Mouse (Mus musculus): Measurements from ENCODE around the gene Slc35g2.

Slc35g2 gene

DNA sequence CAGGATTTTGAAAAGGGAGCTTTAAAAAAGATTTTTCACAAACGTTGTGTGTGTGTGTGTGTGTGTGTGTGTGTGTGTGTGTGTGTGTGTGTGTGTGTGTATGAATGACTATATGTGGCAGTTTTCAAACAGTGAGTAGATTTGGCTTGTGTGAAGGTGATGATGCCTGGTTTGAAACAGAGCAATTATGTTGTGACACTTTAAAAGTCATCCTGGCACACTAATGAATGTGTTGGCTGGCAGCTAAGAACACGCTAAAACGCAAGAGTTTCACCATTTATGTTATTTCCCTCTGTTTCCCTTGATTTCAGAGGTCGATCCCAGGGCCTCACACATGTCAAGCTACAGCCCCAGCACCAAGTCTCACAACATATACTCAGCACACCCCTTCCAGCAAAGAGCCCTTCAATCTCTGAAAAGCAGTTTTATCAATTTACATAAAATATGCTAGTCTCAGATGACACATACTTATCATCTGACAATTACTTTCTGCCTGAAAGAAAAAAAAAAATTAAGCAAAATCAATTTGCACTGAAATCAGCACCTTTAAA lies 12.8 kb downstream of the Slc35g2 start:
- DNase-seq, result no peak

GRCm38 (mm10) chr9:100555686-100556085 lies 15.2 kb downstream of the Slc35g2 start:
- DNase-seq, result no peak

- peak; percentile 29 for DNase-seq
These were observed 22.6 kb downstream of the Slc35g2 start for GRCm38 (mm10) chr9:100548313-100548712.

DNA sequence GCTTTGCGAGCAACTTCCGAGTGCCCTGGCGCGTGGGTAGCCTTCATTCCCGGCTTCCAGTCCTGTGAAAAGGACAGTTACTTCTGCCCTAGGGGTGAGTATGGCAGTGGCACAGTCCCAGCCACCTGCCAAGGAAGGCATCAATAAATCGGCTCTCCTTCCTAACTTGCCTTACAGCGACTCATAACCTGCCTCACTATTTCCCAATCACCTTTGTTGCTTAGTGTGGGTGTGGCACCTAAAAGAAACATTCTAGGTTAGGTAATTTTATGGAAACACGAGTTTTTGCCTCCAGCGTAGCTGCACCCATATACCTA lies 24.3 kb downstream of the Slc35g2 start:
- no peak for DNase-seq

GRCm38 (mm10) chr9:100545715-100546593 lies 24.9 kb downstream of the Slc35g2 start, which contains the start of gene Nck1:
Nck1 (minus strand) TSS chr9:100546134.
- DNase-seq, result peak; percentile 99

DNA sequence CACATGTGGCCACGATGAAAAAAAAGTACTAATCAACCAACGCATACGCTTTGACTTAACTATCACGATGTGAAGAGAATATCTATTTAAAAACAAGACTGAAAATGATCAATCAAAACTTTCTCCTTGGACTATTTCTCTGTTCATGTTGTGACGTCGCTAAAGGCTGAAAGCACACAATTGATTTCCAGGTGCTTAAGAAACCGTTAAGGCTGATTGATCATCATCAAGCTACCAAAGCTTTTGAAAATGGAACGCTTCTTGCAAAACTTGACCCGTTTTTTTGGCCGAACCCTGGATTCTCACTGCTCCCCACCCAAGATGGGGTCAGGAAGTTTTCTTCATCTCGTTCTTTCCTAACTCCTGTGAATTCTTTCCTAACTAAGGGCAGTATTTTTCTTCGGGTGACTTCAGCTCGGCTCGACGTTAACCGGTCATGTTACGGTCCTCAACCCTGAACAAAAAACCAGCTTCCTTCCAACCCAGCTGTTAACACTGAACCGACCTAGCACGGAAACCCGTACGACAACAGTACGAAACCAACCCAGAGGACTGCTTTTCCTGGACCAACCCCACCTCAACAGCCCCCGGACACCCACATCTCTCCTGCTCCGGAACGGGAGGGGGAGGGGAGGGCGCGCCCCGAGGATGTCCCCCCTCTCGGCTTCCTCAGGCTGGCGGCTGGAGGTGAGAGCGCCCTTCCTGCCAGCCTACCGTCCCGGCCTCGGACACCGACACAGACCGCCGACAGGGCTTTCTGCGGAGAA lies 25.8 kb downstream of the Slc35g2 start:
- DNase-seq, result no peak

GRCm38 (mm10) chr9:100535618-100536262 lies 35.1 kb downstream of the Slc35g2 start:
- no peak for DNase-seq

- no peak for DNase-seq
These were observed 36.2 kb downstream of the Slc35g2 start for GRCm38 (mm10) chr9:100534686-100535085.

DNA sequence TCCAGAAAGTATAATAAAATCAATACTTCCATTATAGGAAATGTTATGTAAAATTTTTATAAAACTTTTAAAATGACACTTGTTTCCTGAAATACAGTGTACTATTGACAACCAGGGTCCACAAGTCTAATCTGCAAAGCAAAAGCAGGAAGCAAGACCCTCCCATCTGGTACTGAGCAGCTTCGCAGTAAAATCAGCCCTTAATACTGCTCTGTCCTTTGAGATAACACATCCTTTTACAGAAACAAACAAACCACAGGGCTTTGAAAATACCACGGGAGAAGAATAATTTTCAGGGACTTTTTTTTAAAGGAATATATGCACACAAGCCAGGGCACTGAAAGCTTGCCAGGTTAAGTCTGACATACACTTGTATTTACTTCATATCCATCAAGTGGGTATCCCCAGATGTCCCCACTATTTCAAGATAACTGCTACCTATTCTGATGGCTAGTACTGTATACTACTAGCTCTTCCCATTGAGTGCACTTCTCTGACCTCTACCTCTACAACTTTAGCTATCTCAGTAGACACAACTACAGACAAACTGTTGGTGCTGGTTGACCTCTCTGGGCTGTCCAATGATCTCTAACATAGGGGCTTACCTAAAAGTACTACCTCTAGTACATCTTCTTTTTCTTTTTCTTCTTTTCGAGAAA lies 37.9 kb downstream of the Slc35g2 start:
- no peak for DNase-seq

- no peak for DNase-seq
These were observed 39.6 kb downstream of the Slc35g2 start for GRCm38 (mm10) chr9:100531296-100531695.

- no peak for DNase-seq
These were observed 45.7 kb downstream of the Slc35g2 start for GRCm38 (mm10) chr9:100525225-100525624.

GRCm38 (mm10) chr9:100522029-100522428 lies 48.9 kb downstream of the Slc35g2 start:
- no peak for DNase-seq

DNA sequence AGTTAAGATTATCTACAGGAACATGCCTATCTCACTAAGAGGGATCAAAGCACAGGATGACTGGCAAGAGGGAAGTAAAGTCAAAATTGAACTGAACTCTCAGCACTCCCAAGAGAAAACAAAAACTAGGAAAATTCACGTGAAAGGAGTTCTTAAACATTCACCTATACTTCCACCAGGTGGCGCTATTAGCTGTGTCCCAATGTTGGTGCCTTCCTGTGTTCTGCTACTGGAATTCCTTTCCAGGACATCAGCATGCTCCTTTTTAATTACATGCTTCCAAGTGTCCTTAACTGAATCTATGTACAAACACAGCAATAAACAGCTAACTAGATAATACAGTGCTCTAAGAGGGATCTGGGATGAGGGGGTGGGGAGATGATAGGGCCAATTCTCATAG lies 50.3 kb downstream of the Slc35g2 start:
- peak; percentile 42 for DNase-seq

- DNase-seq, result no peak
These were observed 50.9 kb downstream of the Slc35g2 start for GRCm38 (mm10) chr9:100520012-100520411.

DNA sequence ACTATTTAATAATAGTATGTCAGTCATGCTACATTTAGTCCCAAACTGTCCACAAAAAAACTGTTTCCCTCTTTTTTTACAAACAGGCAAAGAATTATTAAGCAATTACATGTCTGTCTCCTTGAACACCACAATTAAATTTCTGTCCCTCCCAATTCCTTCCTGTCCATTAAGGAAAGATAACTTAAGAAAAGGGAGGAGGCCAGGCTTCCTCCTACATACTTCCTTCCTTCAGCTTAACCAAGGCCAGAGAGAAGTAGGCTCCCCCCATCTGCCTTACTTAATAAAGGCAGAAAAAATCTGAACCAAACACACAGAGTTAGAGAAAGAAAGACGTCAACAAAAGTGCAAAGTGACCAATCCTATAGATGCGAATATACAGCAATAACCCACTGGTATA lies 63.3 kb downstream of the Slc35g2 start:
- DNase-seq, result no peak

DNA sequence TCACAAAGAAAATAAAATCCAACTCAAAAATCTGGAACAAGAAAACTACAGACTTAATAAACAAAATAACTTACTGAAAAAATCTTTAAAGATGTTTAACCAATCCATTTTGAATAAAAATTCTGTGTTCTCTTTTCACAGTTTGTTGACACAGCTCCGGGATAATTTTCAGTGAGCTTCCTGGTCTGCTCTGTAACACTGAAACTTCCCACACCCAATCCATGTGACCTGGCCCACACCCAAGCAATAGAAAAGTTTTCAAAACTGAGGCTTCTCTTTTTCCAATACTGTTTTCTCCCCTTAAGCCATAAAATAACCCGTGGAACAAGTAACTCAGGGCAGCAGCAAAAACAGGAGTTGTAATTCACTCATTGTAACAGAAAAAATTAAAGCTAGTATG lies 64.2 kb downstream of the Slc35g2 start:
- DNase-seq, result no peak

- no peak for DNase-seq
These were observed 65.4 kb downstream of the Slc35g2 start for GRCm38 (mm10) chr9:100505498-100505897.

Data from liver (tissue).